Mouse (Mus musculus) frontal cortex, postnatal 36 days (tissue): ENCODE measurements around the gene Aadacl2.

ENCODE experiments used
- DNase-seq, 2 experiments: peaks; one replicate each; pipeline ENCODE4 v3.0.0; 2022; ENCODE audit warnings: low spot score in 2 of 2

Gene Aadacl2

DNA sequence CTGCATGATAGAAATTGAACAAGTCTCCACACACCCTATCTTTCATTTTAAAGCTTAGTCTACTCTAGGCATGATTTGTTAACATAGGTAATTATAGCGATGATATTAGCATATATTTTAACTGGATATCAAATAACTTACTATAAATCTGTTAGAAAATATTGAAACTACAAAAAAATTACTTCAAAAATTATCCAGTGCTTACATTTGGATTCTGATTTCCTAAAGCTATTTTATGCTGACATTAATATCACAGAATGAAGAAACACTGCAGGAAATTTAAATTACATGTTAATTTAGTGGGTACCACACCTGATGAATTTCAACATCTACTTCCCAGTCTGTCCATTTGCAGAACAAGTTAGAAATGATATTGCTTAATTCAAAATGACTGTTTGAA is at the start of gene Aadacl2:
Aadacl2 (plus strand) TSS at position 301 of the 400 bp plus-strand sequence.
- DNase-seq: no peak

DNA sequence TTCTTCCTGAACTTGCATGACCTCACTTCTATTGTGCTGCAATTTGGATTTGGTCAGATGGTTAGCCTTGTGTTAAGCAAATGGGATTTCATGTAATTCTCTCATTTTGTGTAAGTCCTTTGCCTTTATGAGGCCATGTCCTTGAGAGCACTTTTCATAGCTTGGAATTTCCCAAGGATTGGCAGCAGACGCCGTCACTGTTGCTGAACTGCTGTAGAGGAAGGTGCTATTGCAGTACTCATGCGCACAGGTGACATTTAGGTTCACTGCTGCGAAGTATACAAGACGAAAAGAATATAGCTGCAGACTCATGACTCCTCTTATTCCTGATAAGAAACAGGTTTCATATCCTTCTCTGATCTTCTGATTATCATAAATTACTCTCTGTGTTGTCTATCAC is 35.7 kb upstream of the Aadacl2 start:
- no peak for DNase-seq

DNA sequence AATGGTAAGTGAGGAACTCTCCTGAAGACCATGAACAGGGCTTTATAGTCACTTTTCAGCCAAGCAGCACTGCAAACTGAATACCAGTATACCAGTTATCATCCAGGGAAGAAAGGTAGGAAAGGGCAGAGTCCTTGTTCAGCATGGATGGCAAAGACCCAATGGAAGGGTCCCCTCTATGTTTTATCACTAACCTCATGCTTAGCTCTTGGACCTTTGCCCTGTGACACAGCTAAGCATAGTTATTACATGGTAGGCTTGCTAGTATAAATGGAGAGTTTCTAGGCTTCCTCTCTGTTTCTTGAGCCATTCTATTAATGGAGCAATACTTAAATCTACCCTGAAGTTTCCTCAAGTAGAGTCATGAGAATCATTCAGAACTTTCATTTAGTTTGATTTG is 32.0 kb upstream of the Aadacl2 start:
- DNase-seq: no peak

DNA sequence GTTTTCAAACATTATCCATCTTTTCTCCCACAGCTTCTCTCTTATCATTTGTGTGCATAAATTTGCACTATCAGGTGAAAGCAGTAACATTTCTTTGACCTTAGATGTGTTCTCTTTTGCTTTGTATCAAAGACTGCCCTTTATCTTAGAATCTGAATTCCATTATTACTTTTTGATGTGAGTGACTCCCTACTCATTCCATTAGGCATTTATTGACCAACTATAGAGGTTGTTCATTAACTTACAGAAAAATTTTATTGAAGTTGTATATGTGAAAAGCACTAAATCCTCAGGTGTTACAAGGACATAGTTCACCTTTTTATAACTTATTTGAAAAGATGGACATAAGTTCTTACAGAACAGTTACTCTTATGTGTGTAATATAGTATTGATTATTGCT is 2.9 kb upstream of the Aadacl2 start:
- no peak for DNase-seq

DNA sequence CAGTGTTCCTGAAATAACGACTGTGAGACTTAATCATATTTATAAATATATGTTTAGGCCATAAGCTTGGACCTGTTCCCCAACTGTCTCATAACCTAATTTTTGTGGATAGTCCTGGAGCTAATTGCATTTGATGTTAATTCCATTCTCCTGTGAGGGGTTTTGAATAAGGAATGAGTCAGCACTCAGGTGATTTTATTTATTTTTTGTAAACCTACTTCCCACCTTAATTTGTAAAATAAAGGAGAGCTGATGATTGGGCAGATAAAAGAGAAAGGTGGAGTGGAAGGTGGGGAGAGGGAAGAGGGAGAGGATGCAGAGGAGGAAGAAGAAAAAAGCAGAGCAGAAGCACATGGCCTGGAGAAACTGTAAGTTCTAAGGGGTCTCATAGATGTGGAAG is 18.9 kb downstream of the Aadacl2 start, which contains the start of gene Aadac:
Aadac (plus strand) TSS at position 301 of the 400 bp plus-strand sequence.
- no peak for DNase-seq

DNA sequence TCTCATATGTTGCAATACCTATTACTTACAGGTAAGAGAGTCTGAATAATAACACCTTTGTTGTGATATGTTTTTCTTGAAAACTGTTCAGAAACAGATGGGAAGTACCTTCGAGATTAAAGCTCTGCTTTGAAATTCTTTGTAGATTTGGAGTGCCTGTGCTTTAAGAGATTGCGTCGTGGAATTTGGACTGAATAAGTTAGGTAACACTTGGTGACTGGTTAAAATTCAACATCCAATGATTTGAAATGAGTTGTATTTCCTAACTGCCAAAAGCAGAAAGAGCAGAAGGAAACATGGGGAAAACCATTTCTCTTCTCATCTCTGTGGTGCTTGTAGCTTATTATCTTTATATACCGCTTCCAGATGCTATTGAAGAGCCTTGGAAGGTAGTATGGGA is 25.0 kb downstream of the Aadacl2 start:
- DNase-seq: no peak

DNA sequence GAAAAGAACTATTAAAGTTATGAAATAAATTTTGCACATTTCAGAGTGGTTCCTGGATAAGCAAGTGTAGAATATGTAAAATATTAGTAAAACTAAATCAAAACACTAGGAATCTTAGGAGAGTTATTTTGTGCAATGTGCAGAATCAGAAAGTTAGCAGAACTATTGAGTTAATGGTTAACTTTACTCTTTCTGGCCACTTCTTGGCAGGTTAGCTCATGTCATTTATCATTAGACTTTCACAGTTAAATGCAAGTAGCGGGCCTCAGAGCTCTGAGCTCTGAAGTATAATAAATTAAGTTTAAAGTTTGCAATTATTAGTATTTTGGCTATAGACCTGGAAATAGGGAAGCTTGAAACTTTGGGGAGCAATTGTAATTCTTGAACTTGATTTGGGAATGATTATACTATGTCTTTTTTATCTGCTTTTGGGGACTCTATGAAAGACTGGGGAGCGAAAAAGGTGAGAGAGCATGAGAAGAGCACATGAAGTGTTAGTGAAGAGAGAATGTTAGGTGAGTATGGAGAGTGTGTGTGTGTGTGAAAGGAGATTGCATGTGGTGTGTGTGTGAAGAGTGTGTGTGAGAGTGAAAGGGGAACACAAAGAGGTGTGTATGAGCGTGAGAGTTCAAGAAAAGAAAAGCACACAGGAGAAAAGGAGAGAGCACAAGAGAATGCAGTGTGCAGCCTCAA is 39.8 kb downstream of the Aadacl2 start:
- DNase-seq: no peak

DNA sequence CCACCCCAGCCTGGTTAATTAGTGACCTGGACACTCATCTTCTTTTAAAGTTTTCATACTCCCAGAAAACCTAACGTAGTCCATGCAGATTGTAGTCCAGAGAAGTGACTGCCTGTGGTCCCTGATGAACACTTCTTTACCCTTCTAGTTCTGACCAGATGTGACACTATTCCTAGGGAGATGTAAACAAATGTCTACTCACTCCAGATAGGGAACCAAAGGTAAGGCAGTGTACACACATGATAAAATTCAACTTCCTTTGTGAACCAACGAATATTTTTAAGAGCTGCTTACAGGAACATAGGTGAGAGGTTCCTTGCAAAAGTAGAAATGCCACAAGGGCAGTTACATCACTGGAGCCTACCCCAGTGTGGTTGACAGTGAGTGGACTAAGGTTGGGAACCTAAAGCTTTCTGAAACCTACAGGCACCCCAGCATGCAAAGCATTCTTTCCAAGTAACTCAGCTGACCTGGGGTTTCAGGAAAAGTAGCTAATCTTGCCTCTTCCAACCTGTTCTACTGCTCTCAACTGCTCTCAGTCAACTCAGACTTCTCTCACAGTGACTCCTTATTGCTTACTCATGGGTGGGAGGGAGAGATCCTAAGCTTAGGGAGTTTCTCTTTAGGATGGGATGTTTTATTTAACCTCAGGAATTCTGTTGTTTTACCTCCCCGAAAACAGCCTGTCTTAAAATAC is 46.8 kb downstream of the Aadacl2 start:
- no peak for DNase-seq

DNA sequence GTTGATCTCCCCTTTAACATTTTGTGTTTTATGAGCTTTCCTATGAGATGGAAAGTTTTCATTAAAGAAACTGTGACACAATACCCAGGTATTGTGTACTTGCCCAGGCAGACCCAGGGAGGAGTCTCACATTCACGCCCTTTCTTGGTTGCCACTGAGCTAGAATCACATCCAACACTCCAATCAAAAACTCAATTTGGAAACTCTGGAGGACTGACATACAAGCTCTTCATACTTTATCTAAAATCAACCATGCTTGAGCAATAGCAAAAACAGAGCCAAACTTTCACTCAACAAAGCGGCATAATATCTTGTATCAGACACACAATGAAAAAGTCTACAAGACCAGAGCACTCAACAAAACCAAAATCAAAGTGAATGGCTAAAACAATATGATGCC is 47.4 kb downstream of the Aadacl2 start:
- no peak for DNase-seq

DNA sequence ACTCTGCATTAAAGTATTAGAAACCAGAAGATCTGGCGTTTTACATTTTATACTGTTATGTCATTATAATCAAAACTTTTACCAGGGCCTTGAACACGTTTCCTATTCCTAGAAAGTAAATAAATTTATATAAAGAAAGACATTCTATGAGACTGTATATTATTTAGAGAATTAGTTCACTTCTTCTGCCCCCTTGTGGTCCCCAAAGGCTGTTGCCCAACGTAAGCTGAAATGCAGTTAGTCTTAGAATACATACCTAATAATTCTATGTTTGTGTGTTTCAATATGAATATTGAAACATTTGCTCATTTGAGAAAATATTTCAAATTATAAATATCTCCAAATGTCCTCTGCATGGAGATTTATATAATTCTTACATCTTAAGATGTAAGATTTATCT is 49.9 kb downstream of the Aadacl2 start:
- peak in 1 of 2 experiments; percentile 16 for DNase-seq

DNA sequence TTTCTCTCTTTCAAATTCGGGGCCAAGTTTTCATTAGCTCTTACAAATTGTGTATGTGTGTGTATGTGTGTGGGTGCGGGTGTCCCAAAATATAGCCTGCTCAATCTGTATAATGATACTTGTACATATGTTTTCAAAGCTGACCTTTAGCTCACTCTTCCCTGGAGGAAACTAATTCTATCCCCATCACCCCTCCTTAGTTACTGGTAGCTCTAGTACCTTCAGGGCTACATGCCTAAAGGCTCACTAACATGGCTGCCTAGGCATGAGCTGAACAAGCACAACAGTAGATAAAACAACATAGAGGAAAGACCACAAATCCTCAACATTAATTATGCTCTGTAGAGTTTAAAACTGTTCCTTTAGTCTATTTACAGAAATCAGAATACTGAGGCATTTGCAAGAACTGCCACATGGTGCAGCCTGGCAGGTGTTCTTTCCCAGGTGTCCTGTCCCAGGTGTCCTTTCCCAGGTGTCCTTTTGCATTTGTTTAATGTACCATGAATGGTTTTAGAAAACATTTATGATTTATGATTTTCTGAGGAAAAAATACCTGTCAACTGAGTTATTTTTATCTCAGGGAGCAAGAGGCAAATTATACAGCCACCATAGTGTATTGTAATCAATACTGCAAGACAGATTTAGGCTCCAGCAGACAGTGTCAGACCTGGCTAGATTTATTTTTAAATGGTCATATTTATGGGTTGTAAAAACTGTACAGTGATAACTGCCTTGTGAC is 50.7 kb downstream of the Aadacl2 start:
- DNase-seq: no peak

DNA sequence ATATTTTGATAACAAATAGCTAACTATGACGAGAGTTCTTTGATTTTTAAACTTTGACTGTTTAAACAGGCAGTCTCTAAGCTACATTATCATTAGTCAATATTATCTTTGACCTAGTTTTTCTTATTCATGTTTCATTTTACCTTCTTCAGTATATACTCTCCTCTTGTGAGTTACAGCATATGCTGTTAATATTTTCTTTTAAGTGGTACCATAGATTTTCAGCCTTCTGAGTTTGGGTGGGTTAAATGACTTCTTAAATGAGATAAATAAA is 51.2 kb downstream of the Aadacl2 start:
- DNase-seq: no peak
